Mouse (Mus musculus): ENCODE measurements around the gene Tmem164. TPM values are rescaled to one million over a fixed set of nuclear protein-coding genes. Genes with fewer than 3 reads are reported as not detected.

Tmem164 gene
- polyA plus RNA-seq, 1 experiment: 14.5 TPM

DNA sequence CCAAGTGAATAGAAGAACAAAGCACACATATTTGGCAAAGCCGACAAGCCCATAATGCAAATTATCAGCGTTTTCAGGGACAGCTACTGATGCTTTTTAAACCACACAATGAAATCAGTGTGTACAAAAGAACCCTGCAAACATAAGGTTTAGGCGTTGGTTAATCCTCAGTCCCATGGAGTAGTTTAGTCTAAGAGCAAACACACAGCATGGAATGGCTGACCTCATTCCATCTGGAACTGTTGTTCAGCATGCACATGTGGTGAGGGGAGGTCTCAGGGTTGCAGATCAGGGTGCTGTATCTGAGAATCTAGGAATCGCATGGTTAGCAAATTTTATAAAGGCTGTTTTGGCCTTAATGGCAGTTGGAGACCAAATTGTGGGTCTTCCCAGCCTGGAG, 69.6 kb downstream of the Tmem164 start:
- Histone ChIP-seq H3K27me3 (ENCODE audit: control insufficient read depth, insufficient read depth, insufficient read length) (no peaks in the 10 kb centered on the region), H3K4me3 (no peak overlapping the region), H3K36me3 (ENCODE audit: control insufficient read depth, insufficient read depth) (no peaks in the 10 kb centered on the region), H3ac (ENCODE audit: control insufficient read depth, insufficient read length) (no peak overlapping the region), H3K79me2 (ENCODE audit: control insufficient read depth, insufficient read depth) (no peaks in the 10 kb centered on the region), H3K4me2 (ENCODE audit: low read depth) (no peak overlapping the region)
- TF ChIP-seq REST (IDR thresholded peaks at IDR 0.05; ENCODE audit: insufficient read depth, insufficient read length) (no peak), MYOD1 (IDR thresholded peaks at IDR 0.05; ENCODE audit: control insufficient read depth in 1 of 3, insufficient read length in 2 of 3, low read depth in 2 of 3) (no peak), MYOG (IDR thresholded peaks at IDR 0.05; ENCODE audit: control insufficient read depth in 1 of 3, insufficient read depth in 1 of 3, insufficient read length in 2 of 3, low read depth in 2 of 3) (no peak), USF1 (IDR thresholded peaks at IDR 0.05; ENCODE audit: low read depth) (no peak), POLR2A (IDR thresholded peaks at IDR 0.05; ENCODE audit: insufficient read length, low read depth) (no peak), SRF (IDR thresholded peaks at IDR 0.05; ENCODE audit: control insufficient read depth, insufficient read length, low read depth) (no peak), TCF3 (IDR thresholded peaks at IDR 0.05; ENCODE audit: insufficient read length, low read depth) (no peak), CEBPB (IDR thresholded peaks at IDR 0.05; ENCODE audit: insufficient read depth, poor library complexity, severe bottlenecking) (no peak), POLR2AphosphoS2 (IDR thresholded peaks at IDR 0.05; ENCODE audit: insufficient read length, low read depth) (no peak), TCF12 (IDR thresholded peaks at IDR 0.05; ENCODE audit: insufficient read depth, poor library complexity, severe bottlenecking) (no peak), E2F4 (IDR thresholded peaks at IDR 0.05; ENCODE audit: insufficient read depth) (no peak), MAX (IDR thresholded peaks at IDR 0.05; ENCODE audit: low read depth) (no peak)

DNA sequence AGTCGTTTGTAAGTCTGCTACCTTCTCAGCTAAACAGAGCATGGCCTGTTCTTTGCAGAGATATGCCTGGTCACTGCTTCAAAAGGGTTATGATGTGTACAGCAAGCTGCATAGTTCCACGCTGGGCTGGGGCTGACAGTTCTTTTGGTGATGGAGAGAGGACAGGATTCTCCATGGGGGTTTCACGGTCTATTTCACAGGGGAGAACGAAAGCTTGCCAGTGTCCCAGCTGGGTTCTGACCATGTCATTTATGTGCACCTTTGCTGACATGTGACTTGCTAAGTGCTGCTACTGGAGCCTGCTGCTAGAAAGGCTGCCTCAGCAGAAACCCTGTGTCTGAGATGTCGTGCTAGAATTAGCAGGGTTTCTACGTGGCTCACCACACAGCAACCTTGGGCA, 74.3 kb downstream of the Tmem164 start:
- no peak overlapping the region for H3K4me2 ChIP-seq (ENCODE audit: low read depth)
- H3K79me2 ChIP-seq (ENCODE audit: control insufficient read depth, insufficient read depth): no peaks in the 10 kb centered on the region
- TF ChIP-seq MYOD1 (IDR thresholded peaks at IDR 0.05; ENCODE audit: control insufficient read depth in 1 of 3, insufficient read length in 2 of 3, low read depth in 2 of 3) (no peak), CEBPB (IDR thresholded peaks at IDR 0.05; ENCODE audit: insufficient read depth, poor library complexity, severe bottlenecking) (no peak), USF1 (IDR thresholded peaks at IDR 0.05; ENCODE audit: low read depth) (no peak), MAX (IDR thresholded peaks at IDR 0.05; ENCODE audit: low read depth) (no peak), MYOG (IDR thresholded peaks at IDR 0.05; ENCODE audit: control insufficient read depth in 1 of 3, insufficient read depth in 1 of 3, insufficient read length in 2 of 3, low read depth in 2 of 3) (no peak), POLR2A (IDR thresholded peaks at IDR 0.05; ENCODE audit: insufficient read length, low read depth) (no peak), POLR2AphosphoS2 (IDR thresholded peaks at IDR 0.05; ENCODE audit: insufficient read length, low read depth) (no peak), TCF12 (IDR thresholded peaks at IDR 0.05; ENCODE audit: insufficient read depth, poor library complexity, severe bottlenecking) (no peak), E2F4 (IDR thresholded peaks at IDR 0.05; ENCODE audit: insufficient read depth) (no peak), REST (IDR thresholded peaks at IDR 0.05; ENCODE audit: insufficient read depth, insufficient read length) (no peak), SRF (IDR thresholded peaks at IDR 0.05; ENCODE audit: control insufficient read depth, insufficient read length, low read depth) (no peak), TCF3 (IDR thresholded peaks at IDR 0.05; ENCODE audit: insufficient read length, low read depth) (no peak)
- no peaks in the 10 kb centered on the region for H3K36me3 ChIP-seq (ENCODE audit: control insufficient read depth, insufficient read depth)
- H3ac ChIP-seq (ENCODE audit: control insufficient read depth, insufficient read length): no peak overlapping the region
- H3K4me3 ChIP-seq: no peak overlapping the region
- H3K27me3 ChIP-seq (ENCODE audit: control insufficient read depth, insufficient read depth, insufficient read length): no peaks in the 10 kb centered on the region

DNA sequence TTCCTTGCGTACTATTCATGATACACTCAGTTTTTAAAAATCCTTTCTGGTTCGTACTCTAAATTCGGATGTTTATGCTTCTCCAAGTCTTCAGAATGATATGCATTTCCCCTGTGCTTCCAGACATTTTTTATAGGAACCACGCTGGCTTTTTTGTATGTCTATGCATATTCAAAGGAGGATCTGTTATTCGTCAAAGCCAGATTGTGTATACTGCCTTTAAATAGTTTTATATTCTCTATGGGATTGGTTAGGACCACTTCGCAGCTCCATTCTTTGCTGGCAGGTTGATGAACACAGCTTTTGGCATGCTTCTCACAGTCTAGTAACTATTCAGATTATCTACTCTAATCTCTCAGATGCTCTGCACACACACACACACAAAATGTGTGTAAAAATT, 79.2 kb downstream of the Tmem164 start:
- Histone ChIP-seq H3K4me2 (ENCODE audit: low read depth) (no peak overlapping the region), H3K4me3 (no peak overlapping the region), H3K27me3 (ENCODE audit: control insufficient read depth, insufficient read depth, insufficient read length) (no peaks in the 10 kb centered on the region), H3K36me3 (ENCODE audit: control insufficient read depth, insufficient read depth) (no peaks in the 10 kb centered on the region), H3K79me2 (ENCODE audit: control insufficient read depth, insufficient read depth) (no peaks in the 10 kb centered on the region), H3ac (ENCODE audit: control insufficient read depth, insufficient read length) (no peak overlapping the region)
- no peak for TF ChIP-seq SRF (IDR thresholded peaks at IDR 0.05; ENCODE audit: control insufficient read depth, insufficient read length, low read depth)
- TF ChIP-seq POLR2AphosphoS2 (IDR thresholded peaks at IDR 0.05; ENCODE audit: insufficient read length, low read depth): no peak
- TF ChIP-seq E2F4 (IDR thresholded peaks at IDR 0.05; ENCODE audit: insufficient read depth): no peak
- no peak for TF ChIP-seq MYOG (IDR thresholded peaks at IDR 0.05; ENCODE audit: control insufficient read depth in 1 of 3, insufficient read depth in 1 of 3, insufficient read length in 2 of 3, low read depth in 2 of 3)

DNA sequence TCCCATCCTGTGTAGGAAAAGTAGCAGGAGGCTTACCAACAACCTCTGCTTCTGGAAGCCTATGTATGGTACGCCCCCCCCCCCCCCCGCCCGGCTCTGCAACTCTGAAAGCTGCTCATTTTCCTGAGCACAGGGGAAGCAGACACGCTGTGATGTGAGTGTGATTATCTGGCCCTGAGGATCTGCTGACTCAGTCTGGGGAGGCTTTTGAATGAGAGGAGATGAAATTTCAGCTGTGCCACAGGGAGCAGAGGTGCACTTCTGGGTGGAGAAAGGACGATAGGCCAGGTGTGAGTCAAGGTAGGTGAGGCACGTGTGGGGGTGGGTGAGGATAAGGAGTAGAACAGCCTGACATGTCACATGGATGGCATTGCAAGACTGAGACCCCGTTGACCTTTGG, 82.1 kb downstream of the Tmem164 start:
- Histone ChIP-seq H3K27me3 (ENCODE audit: control insufficient read depth, insufficient read depth, insufficient read length) (no peaks in the 10 kb centered on the region), H3ac (ENCODE audit: control insufficient read depth, insufficient read length) (no peak overlapping the region), H3K36me3 (ENCODE audit: control insufficient read depth, insufficient read depth) (no peaks in the 10 kb centered on the region), H3K79me2 (ENCODE audit: control insufficient read depth, insufficient read depth) (no peaks in the 10 kb centered on the region), H3K4me3 (no peak overlapping the region), H3K4me2 (ENCODE audit: low read depth) (no peak overlapping the region)
- TF ChIP-seq USF1 (IDR thresholded peaks at IDR 0.05; ENCODE audit: low read depth): no peak
- no peak for TF ChIP-seq E2F4 (IDR thresholded peaks at IDR 0.05; ENCODE audit: insufficient read depth)
- no peak for TF ChIP-seq MAX (IDR thresholded peaks at IDR 0.05; ENCODE audit: low read depth)
- TF ChIP-seq POLR2AphosphoS2 (IDR thresholded peaks at IDR 0.05; ENCODE audit: insufficient read length, low read depth): no peak
- TF ChIP-seq SRF (IDR thresholded peaks at IDR 0.05; ENCODE audit: control insufficient read depth, insufficient read length, low read depth): no peak

DNA sequence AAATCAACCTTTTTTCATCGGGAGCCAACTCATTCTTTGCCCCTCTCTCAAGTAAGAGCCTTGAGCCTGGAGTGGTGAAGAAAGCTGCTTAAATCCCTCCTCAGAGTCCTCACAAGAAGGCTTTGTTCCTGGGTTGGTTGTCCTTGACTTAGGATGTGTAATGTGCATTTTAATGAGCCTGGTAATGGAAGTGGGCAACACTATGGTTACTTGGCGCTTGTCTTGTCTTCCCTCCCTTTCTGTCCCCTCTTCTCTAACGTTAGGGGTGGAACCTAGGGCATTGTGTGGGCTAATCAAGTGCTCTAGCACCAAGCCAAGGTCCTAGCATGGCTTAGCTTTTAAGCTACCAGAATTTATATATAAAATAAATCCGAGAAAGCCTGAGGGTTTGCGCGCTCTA, 88.5 kb downstream of the Tmem164 start:
- no peak overlapping the region for H3K4me2 ChIP-seq (ENCODE audit: low read depth)
- no peak for TF ChIP-seq TCF3 (IDR thresholded peaks at IDR 0.05; ENCODE audit: insufficient read length, low read depth)
- TF ChIP-seq MAX (IDR thresholded peaks at IDR 0.05; ENCODE audit: low read depth): no peak
- TF ChIP-seq POLR2A (IDR thresholded peaks at IDR 0.05; ENCODE audit: insufficient read length, low read depth): no peak
- no peak for TF ChIP-seq SRF (IDR thresholded peaks at IDR 0.05; ENCODE audit: control insufficient read depth, insufficient read length, low read depth)
- TF ChIP-seq CEBPB (IDR thresholded peaks at IDR 0.05; ENCODE audit: insufficient read depth, poor library complexity, severe bottlenecking): no peak
- TF ChIP-seq POLR2AphosphoS2 (IDR thresholded peaks at IDR 0.05; ENCODE audit: insufficient read length, low read depth): no peak
- no peak for TF ChIP-seq TCF12 (IDR thresholded peaks at IDR 0.05; ENCODE audit: insufficient read depth, poor library complexity, severe bottlenecking)
- no peak for TF ChIP-seq MYOG (IDR thresholded peaks at IDR 0.05; ENCODE audit: control insufficient read depth in 1 of 3, insufficient read depth in 1 of 3, insufficient read length in 2 of 3, low read depth in 2 of 3)
- no peak for TF ChIP-seq REST (IDR thresholded peaks at IDR 0.05; ENCODE audit: insufficient read depth, insufficient read length)
- H3K79me2 ChIP-seq (ENCODE audit: control insufficient read depth, insufficient read depth): no peaks in the 10 kb centered on the region
- H3K27me3 ChIP-seq (ENCODE audit: control insufficient read depth, insufficient read depth, insufficient read length): no peaks in the 10 kb centered on the region
- no peaks in the 10 kb centered on the region for H3K36me3 ChIP-seq (ENCODE audit: control insufficient read depth, insufficient read depth)
- H3K4me3 ChIP-seq: no peak overlapping the region
- H3ac ChIP-seq (ENCODE audit: control insufficient read depth, insufficient read length): no peak overlapping the region

Data from myocyte (in vitro differentiated cells).